Comparison of ENCODE assay signal across 9 mouse cellular contexts in the genomic region with DNA sequence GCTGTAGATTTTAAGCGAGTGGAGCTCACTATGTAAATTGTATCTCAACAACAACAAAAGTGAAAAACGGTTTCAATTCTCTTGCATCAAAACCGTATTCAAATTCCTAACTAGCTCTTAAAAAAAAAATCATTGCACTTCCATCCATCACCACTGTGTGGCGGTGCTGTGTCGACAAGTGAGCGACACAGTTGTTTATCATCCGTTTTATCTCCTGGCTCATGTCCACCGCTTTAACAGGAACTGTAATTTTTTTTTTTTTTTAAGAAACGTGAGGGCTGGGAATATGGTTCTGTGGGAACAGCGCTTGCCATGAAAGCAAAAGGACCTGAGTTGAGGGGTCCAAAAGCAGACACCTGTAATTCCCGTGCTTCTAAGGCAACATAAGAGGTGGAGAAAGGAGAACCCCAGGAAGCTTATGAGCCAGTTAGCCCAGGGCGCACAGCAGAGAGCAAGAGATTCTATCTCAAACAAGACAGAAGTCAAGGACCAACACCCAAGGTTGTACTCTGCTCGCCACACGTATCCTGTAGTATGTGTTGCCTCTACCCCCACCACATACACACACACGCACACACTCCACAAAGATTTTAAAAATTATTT. TPM values are rescaled to one million over a fixed set of nuclear protein-coding genes. Genes with fewer than 3 reads are reported as not detected.
DNase-seq lines count a peak whose midpoint lies in the region; ATAC-seq and TF ChIP-seq lines count a peak whose summit lies in the region.
"Had no signal": no experiment of that assay in that cellular context is flagged by ENCODE, and none has a peak within 500 bp of the region (broad histone marks: within the 10 kb centered on the region; RNA-seq: fewer than 3 reads in every experiment).

No protein-coding gene starts in this region.

- H3K9me3 ChIP-seq in limb, embryonic 11.5 days (ENCODE audit: control insufficient read depth, low read length), result no peaks in the 10 kb centered on the region
- no peaks in the 10 kb centered on the region for H3K9me3 ChIP-seq in stomach, embryonic 16.5 days (replicated peaks; ENCODE audit: control insufficient read depth, low read length)

- ATAC-seq in Patski, result no peak
- ATAC-seq in limb, embryonic 11.5 days (ENCODE audit: insufficient number of reproducible peaks, low FRiP score, low TSS enrichment, low read depth), result no peak
- no peak for ATAC-seq in stomach, embryonic 16.5 days (ENCODE audit: insufficient read depth, low FRiP score)

- no peak overlapping the region for H3K4me2 ChIP-seq in limb, embryonic 11.5 days (ENCODE audit: low read depth, severe bottlenecking)
- peak overlapping the region; percentile 37 for H3K4me2 ChIP-seq in stomach, embryonic 16.5 days (ENCODE audit: low read depth, low read length)

- H3K4me3 ChIP-seq in cortical plate, adult 2 months (ENCODE audit: insufficient read depth, low read length), result peak overlapping the region; percentile 24
- no peak overlapping the region for H3K4me3 ChIP-seq in heart, adult 2 months
- no peak overlapping the region for H3K4me3 ChIP-seq in limb, embryonic 11.5 days (ENCODE audit: low read depth, low read length)
- no peak overlapping the region for H3K4me3 ChIP-seq in stomach, embryonic 16.5 days (replicated peaks; ENCODE audit: low read length)

- no peak overlapping the region for H3K9ac ChIP-seq in heart, adult 2 months (ENCODE audit: low read depth, low read length)
- no peak overlapping the region for H3K9ac ChIP-seq in limb, embryonic 11.5 days (ENCODE audit: low read length)
- no peak overlapping the region for H3K9ac ChIP-seq in stomach, embryonic 16.5 days (ENCODE audit: low read length)

- H3K79me2 ChIP-seq in heart, adult 2 months (replicated peaks; ENCODE audit: control insufficient read depth, insufficient read depth, low read length), result no peaks in the 10 kb centered on the region

- 0 out of 2 replicates have a peak, but pooled peaks cover 2% of the 10 kb centered on the region for H3K4me1 ChIP-seq in cortical plate, adult 2 months (ENCODE audit: control insufficient read depth, insufficient read depth, low read length)
- 0 out of 2 replicates have a peak, but pooled peaks cover 1% of the 10 kb centered on the region for H3K4me1 ChIP-seq in heart, adult 2 months (ENCODE audit: control insufficient read depth, insufficient read depth, low read length)
- no peaks in the 10 kb centered on the region for H3K4me1 ChIP-seq in limb, embryonic 11.5 days (ENCODE audit: control insufficient read depth, insufficient read depth, low read length)
- no peaks in the 10 kb centered on the region for H3K4me1 ChIP-seq in stomach, embryonic 16.5 days (ENCODE audit: control insufficient read depth, insufficient read depth, low read length)

- 21% methylated on average over 15 of the region's 15 CpGs for WGBS in heart, adult 2 months
- WGBS in limb, embryonic 11.5 days, result 26% methylated on average over 15 of the region's 15 CpGs
- WGBS in stomach, embryonic 16.5 days, result 21% methylated on average over 15 of the region's 15 CpGs

- H3K27me3 ChIP-seq in Patski, result peaks cover 25% of the 10 kb centered on the region
- H3K27me3 ChIP-seq in heart, adult 2 months (ENCODE audit: control insufficient read depth, insufficient read depth, low read length), result no peaks in the 10 kb centered on the region
- no peaks in the 10 kb centered on the region for H3K27me3 ChIP-seq in limb, embryonic 11.5 days (ENCODE audit: control insufficient read depth, insufficient read depth, low read length)
- H3K27me3 ChIP-seq in stomach, embryonic 16.5 days (ENCODE audit: control insufficient read depth, insufficient read depth, low read length), result no peaks in the 10 kb centered on the region

- H3K27ac ChIP-seq in cortical plate, adult 2 months (ENCODE audit: insufficient read depth, low read length), result no peak overlapping the region
- H3K27ac ChIP-seq in heart, adult 2 months, result no peak overlapping the region
- no peak overlapping the region for H3K27ac ChIP-seq in limb, embryonic 11.5 days (replicated peaks; ENCODE audit: low read depth, low read length)
- no peak overlapping the region for H3K27ac ChIP-seq in stomach, embryonic 16.5 days (ENCODE audit: low read length)

- H3K36me3 ChIP-seq in heart, adult 2 months (ENCODE audit: control insufficient read depth, insufficient read depth, low read length), result no peaks in the 10 kb centered on the region
- H3K36me3 ChIP-seq in limb, embryonic 11.5 days (ENCODE audit: control insufficient read depth, insufficient read depth, low read length), result no peaks in the 10 kb centered on the region
- no peaks in the 10 kb centered on the region for H3K36me3 ChIP-seq in stomach, embryonic 16.5 days (ENCODE audit: control insufficient read depth, insufficient read depth, low read length)

- peak; percentile 87 for DNase-seq in 416B (ENCODE audit: low read depth)
- no peak for DNase-seq in Patski (ENCODE audit: low read depth, low spot score)
- DNase-seq in heart, adult 2 months, result peak; percentile 46 to 53
- peak; percentile 77 for DNase-seq in kidney, adult 9 months
- DNase-seq in limb, embryonic 11.5 days (ENCODE audit: low spot score), result peak; percentile 72
- DNase-seq in natural killer cell, adult 2 months (ENCODE audit: low spot score in 2 of 2), result peak; percentile 34 to 71

- in situ Hi-C loops in Patski (cut with MboI; ENCODE audit: low pct_unique_long_range_greater_than_20kb), result no loop called here

- no peak for TF ChIP-seq EP300 in heart, adult 2 months (IDR thresholded peaks at IDR 0.05; ENCODE audit: insufficient read depth, low read depth, low read length)

- CTCF ChIA-PET in Patski (lab: Charles Lee), result interaction anchor here (0.6 to 2.3 kb wide), 10 partner anchors 8 to 92 kb away, joined by 3 to 15 read pairs (median 4); partner anchors contain the start of gene Rimklb

- TF ChIP-seq CTCF in Patski (IDR thresholded peaks at IDR 0.05), result peak; percentile 64
- peak; percentile 64 for TF ChIP-seq CTCF in cortical plate, adult 2 months (IDR thresholded peaks at IDR 0.05; ENCODE audit: extremely low read depth, insufficient read depth, low read length)
- peak; percentile 90 for TF ChIP-seq CTCF in heart, adult 2 months (IDR thresholded peaks at IDR 0.05)

- TF ChIP-seq POLR2A in cortical plate, adult 2 months (IDR thresholded peaks at IDR 0.05; ENCODE audit: extremely low read depth, insufficient read depth, low read length), result no peak
- TF ChIP-seq POLR2A in heart, adult 2 months (IDR thresholded peaks at IDR 0.05; ENCODE audit: insufficient read depth, low read depth, low read length), result no peak

- POLR2A ChIA-PET in Patski (lab: Charles Lee), result no interaction called here

- intact Hi-C loops in heart, adult 2 months (cut with DNase I), result loop anchor here (2.0 kb wide), 1 partner anchor 76 kb away; no protein-coding TSS in a partner anchor

RNA-seq across cellular contexts. Expression of gene Aicda, which starts 3.5 kb away (rescaled TPM):
- not detected for polyA plus RNA-seq in Patski (2021)
- not detected in 2 replicates for polyA plus RNA-seq in cortical plate, adult 2 months (2012; rRNA removed)
- total RNA-seq in heart, adult 2 months (2021), result not detected
- not detected in 2 replicates for polyA plus RNA-seq in heart, adult 2 months (2012; rRNA removed)
- polyA plus RNA-seq in limb, embryonic 11.5 days (2014; fragmentation: Nextera tagmentation; extraction: Ambion mirVana), result 0.09 and 0.24 TPM in 2 replicates
- 0.14 TPM in 1 of 2 replicates, not detected in the other for polyA plus RNA-seq in stomach, embryonic 16.5 days (2015; fragmentation: Nextera tagmentation; extraction: Ambion mirVana)
- total RNA-seq: gastrocnemius, postnatal 36 days had no signal

RNA-seq across cellular contexts. Expression of gene Apobec1, which starts 45.2 kb away (rescaled TPM):
- 0.04 TPM for polyA plus RNA-seq in Patski (2021)
- polyA plus RNA-seq in cortical plate, adult 2 months (2012; rRNA removed), result 3.1 and 4.5 TPM in 2 replicates
- total RNA-seq in heart, adult 2 months (2021), result 1 to 10 TPM; 4.8 to 6.1 TPM
- polyA plus RNA-seq in heart, adult 2 months (2012; rRNA removed), result 9.8 and 17.9 TPM in 2 replicates
- 0.79 and 1.7 TPM in 2 replicates for polyA plus RNA-seq in limb, embryonic 11.5 days (2014; fragmentation: Nextera tagmentation; extraction: Ambion mirVana)
- 6.1 and 6.2 TPM in 2 replicates for polyA plus RNA-seq in stomach, embryonic 16.5 days (2015; fragmentation: Nextera tagmentation; extraction: Ambion mirVana)

RNA-seq across cellular contexts. Expression of gene Mfap5, which starts 51.4 kb away (rescaled TPM):
- polyA plus RNA-seq in Patski (2021), result not detected
- 0.83 and 0.92 TPM in 2 replicates for polyA plus RNA-seq in cortical plate, adult 2 months (2012; rRNA removed)
- total RNA-seq in heart, adult 2 months (2021), result 10 to 100 TPM; 20.5 to 22.4 TPM
- polyA plus RNA-seq in heart, adult 2 months (2012; rRNA removed), result 113 and 156 TPM in 2 replicates
- 0.33 and 0.44 TPM in 2 replicates for polyA plus RNA-seq in limb, embryonic 11.5 days (2014; fragmentation: Nextera tagmentation; extraction: Ambion mirVana)
- polyA plus RNA-seq in stomach, embryonic 16.5 days (2015; fragmentation: Nextera tagmentation; extraction: Ambion mirVana), result 86.4 and 115 TPM in 2 replicates

RNA-seq across cellular contexts. Expression of gene Gdf3, which starts 52.8 kb away (rescaled TPM):
- polyA plus RNA-seq in Patski (2021), result not detected
- not detected in 2 replicates for polyA plus RNA-seq in cortical plate, adult 2 months (2012; rRNA removed)
- total RNA-seq in heart, adult 2 months (2021), result not detected
- polyA plus RNA-seq in heart, adult 2 months (2012; rRNA removed), result not detected in 2 replicates
- polyA plus RNA-seq in limb, embryonic 11.5 days (2014; fragmentation: Nextera tagmentation; extraction: Ambion mirVana), result 0.07 and 0.14 TPM in 2 replicates
- 0.14 and 0.18 TPM in 2 replicates for polyA plus RNA-seq in stomach, embryonic 16.5 days (2015; fragmentation: Nextera tagmentation; extraction: Ambion mirVana)
- total RNA-seq: gastrocnemius, postnatal 36 days had no signal

RNA-seq across cellular contexts. Expression of gene Rimklb, which starts 58.5 kb away (rescaled TPM):
- not detected for polyA plus RNA-seq in Patski (2021)
- 41.6 and 49.5 TPM in 2 replicates for polyA plus RNA-seq in cortical plate, adult 2 months (2012; rRNA removed)
- total RNA-seq in heart, adult 2 months (2021), result not detected
- 0.04 and 0.12 TPM in 2 replicates for polyA plus RNA-seq in heart, adult 2 months (2012; rRNA removed)
- 50.7 and 56.2 TPM in 2 replicates for polyA plus RNA-seq in limb, embryonic 11.5 days (2014; fragmentation: Nextera tagmentation; extraction: Ambion mirVana)
- polyA plus RNA-seq in stomach, embryonic 16.5 days (2015; fragmentation: Nextera tagmentation; extraction: Ambion mirVana), result 6.6 and 7.3 TPM in 2 replicates

Comparison
In these comparisons a context has a peak if more than half of its experiments do, and no peak if none do; other contexts are left out.
1. RNA of gene Mfap5, which starts 51.4 kb away (polyA plus RNA-seq): 113 to 156 TPM in heart, adult 2 months and 86.4 to 115 TPM in stomach, embryonic 16.5 days; 0.83 to 0.92 TPM in cortical plate, adult 2 months, 0.33 to 0.44 TPM in limb, embryonic 11.5 days and not detected in Patski (single experiment); every median in the first group is over 10 times any median in the second.
2. Peak in every context shown above with its lines, with median percentiles within 50 percentile points of each other: CTCF ChIP-seq.